Mouse (Mus musculus): ENCODE measurements around the gene Nudt7. TPM values are rescaled to one million over a fixed set of nuclear protein-coding genes. Genes with fewer than 3 reads are reported as not detected.

Nudt7 gene
- 3.0 TPM for polyA plus RNA-seq (2017; shearing (Covaris generic))

DNA sequence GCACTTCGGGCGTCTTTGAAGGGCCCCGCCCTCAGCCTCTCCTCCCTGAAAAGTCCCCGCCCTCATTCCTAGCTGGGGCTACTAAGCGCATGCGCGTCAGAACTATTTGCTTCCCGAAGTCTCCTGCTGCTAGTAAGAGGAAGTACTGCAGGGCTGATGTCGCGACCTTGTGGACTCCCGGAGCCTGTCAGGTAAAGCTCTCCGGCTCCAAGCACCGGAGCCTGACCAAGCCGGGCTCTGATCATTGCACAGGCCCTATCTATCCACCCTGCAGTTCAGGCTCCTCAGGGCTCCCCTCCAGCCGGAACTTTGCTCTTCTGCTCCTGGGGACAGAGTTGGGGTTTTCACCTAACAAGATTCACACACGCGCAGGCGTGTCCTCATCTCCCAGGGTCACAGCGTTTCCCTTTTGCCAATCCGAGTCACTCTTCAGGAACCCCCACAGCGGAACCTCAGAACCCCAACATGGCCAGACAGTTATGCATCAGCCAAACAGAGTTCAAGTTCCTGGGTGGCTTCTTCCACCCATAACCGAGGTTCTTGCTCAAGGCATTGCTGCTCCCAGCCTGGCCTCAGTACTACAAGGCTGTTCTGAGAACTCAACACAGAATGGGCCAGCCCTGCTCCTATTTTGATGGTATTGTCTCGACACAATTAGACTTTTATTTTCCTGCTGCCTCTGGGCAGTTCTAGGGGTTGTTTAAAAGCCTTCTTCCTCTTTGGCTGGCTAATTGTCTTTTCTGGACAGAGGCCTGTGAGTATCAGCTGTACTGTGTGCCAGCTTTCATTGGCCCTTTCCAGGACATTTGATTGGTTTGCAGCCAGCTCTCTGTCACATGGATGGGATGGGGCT is at the start of gene Nudt7:
TSS of gene Nudt7 (plus strand) at position 48 of the 853 bp plus-strand sequence.

Other genes with a start within 250 kb of the Nudt7 start
- not detected for gene Vat1l, start 72.1 kb downstream of the Nudt7 start, polyA plus RNA-seq (2017; shearing (Covaris generic))